Mouse (Mus musculus): ENCODE measurements around the gene Uimc1. TPM values are rescaled to one million over a fixed set of nuclear protein-coding genes. Genes with fewer than 3 reads are reported as not detected.

Gene Uimc1
- polyA plus RNA-seq, 1 experiment from 2014 or later = 26.3 TPM

- Histone ChIP-seq H3K9me3 (no peaks in the 10 kb centered on the region), H3K36me3 (no peaks in the 10 kb centered on the region), H3K4me3 (no peak overlapping the region), H3K27me3 (no peaks in the 10 kb centered on the region), H3K4me1 (peaks cover 5% of the 10 kb centered on the region), H3K27ac (no peak overlapping the region), H3K4me2 (no peak overlapping the region), H3K9ac (no peak overlapping the region)
- ATAC-seq (ENCODE audit: borderline replicate concordance, extremely low read depth, low FRiP score, low TSS enrichment) = no peak
- WGBS = 74% methylated on average over 9 of the region's 9 CpGs
Observed at GRCm38 (mm10) chr13:54987405-54987804, 112.7 kb downstream of the Uimc1 start.

- ATAC-seq (ENCODE audit: borderline replicate concordance, extremely low read depth, low FRiP score, low TSS enrichment) = no peak
- H3K9me3 ChIP-seq = no peaks in the 10 kb centered on the region
- WGBS = 45% methylated on average over 2 of the region's 2 CpGs
Observed at GRCm38 (mm10) chr13:54983614-54984013, 116.5 kb downstream of the Uimc1 start.

GRCm38 (mm10) chr13:54983001-54983400 lies 117.1 kb downstream of the Uimc1 start:
- Histone ChIP-seq H3K36me3 (no peaks in the 10 kb centered on the region), H3K4me1 (peaks cover 11% of the 10 kb centered on the region), H3K27me3 (no peaks in the 10 kb centered on the region), H3K4me3 (no peak overlapping the region), H3K9ac (no peak overlapping the region), H3K9me3 (no peaks in the 10 kb centered on the region), H3K4me2 (no peak overlapping the region), H3K27ac (no peak overlapping the region)
- 58% methylated on average over 8 of the region's 8 CpGs for WGBS
- ATAC-seq (ENCODE audit: borderline replicate concordance, extremely low read depth, low FRiP score, low TSS enrichment) = no peak

More at GRCm38 (mm10) chr13:54983614-54984013, 116.5 kb downstream of the Uimc1 start:
- Histone ChIP-seq H3K4me2 (no peak overlapping the region), H3K27ac (no peak overlapping the region), H3K4me3 (no peak overlapping the region), H3K36me3 (no peaks in the 10 kb centered on the region), H3K27me3 (no peaks in the 10 kb centered on the region), H3K9ac (no peak overlapping the region), H3K4me1 (peaks cover 11% of the 10 kb centered on the region)

- no peaks in the 10 kb centered on the region for H3K36me3 ChIP-seq
- H3K27ac ChIP-seq = no peak overlapping the region
- H3K27me3 ChIP-seq = no peaks in the 10 kb centered on the region
- H3K9ac ChIP-seq = no peak overlapping the region
- 68% methylated on average over 12 of the region's 12 CpGs for WGBS
- 0 out of 2 replicates have a peak, but pooled peaks cover 6% of the 10 kb centered on the region for H3K4me1 ChIP-seq
- H3K4me2 ChIP-seq = no peak overlapping the region
- ATAC-seq (ENCODE audit: borderline replicate concordance, extremely low read depth, low FRiP score, low TSS enrichment) = no peak
- no peaks in the 10 kb centered on the region for H3K9me3 ChIP-seq
- no peak overlapping the region for H3K4me3 ChIP-seq
Observed at GRCm38 (mm10) chr13:54980957-54981356, 119.1 kb downstream of the Uimc1 start.

GRCm38 (mm10) chr13:54978804-54979203 lies 121.3 kb downstream of the Uimc1 start:
- H3K9ac ChIP-seq = no peak overlapping the region
- no peak overlapping the region for H3K27ac ChIP-seq
- H3K4me1 ChIP-seq = 0 out of 2 replicates have a peak, but pooled peaks cover 6% of the 10 kb centered on the region
- H3K27me3 ChIP-seq = no peaks in the 10 kb centered on the region
- H3K4me2 ChIP-seq = no peak overlapping the region
- H3K4me3 ChIP-seq = no peak overlapping the region
- H3K36me3 ChIP-seq = no peaks in the 10 kb centered on the region
- no peak for ATAC-seq (ENCODE audit: borderline replicate concordance, extremely low read depth, low FRiP score, low TSS enrichment)
- 49% methylated on average over 8 of the region's 8 CpGs for WGBS
- H3K9me3 ChIP-seq = no peaks in the 10 kb centered on the region

Other genes starting within 250 kb of the Uimc1 start
- gene Unc5a, start 150.9 kb downstream of the Uimc1 start, polyA plus RNA-seq (2015; fragmentation: Nextera tagmentation; extraction: Ambion mirVana) = 4.2 and 5.0 TPM in 2 replicates
- 1.0 and 1.2 TPM in 2 replicates for gene Hk3, start 78.9 kb downstream of the Uimc1 start, polyA plus RNA-seq (2015; fragmentation: Nextera tagmentation; extraction: Ambion mirVana)
- gene Zfp346, start 5.0 kb upstream of the Uimc1 start, polyA plus RNA-seq (2015; fragmentation: Nextera tagmentation; extraction: Ambion mirVana) = 19.5 and 20.1 TPM in 2 replicates
- gene Gm17617, start 33.2 kb upstream of the Uimc1 start, polyA plus RNA-seq (2015; fragmentation: Nextera tagmentation; extraction: Ambion mirVana) = not detected in 2 replicates
- 19.9 and 20.2 TPM in 2 replicates for gene Fgfr4, start 52.3 kb upstream of the Uimc1 start, polyA plus RNA-seq (2015; fragmentation: Nextera tagmentation; extraction: Ambion mirVana)
- gene Nsd1, start 109.5 kb upstream of the Uimc1 start, polyA plus RNA-seq (2015; fragmentation: Nextera tagmentation; extraction: Ambion mirVana) = 61.0 and 61.7 TPM in 2 replicates
- gene Prelid1, start 220.2 kb upstream of the Uimc1 start, polyA plus RNA-seq (2015; fragmentation: Nextera tagmentation; extraction: Ambion mirVana) = 489 and 499 TPM in 2 replicates
- 83.7 and 87.6 TPM in 2 replicates for gene Rab24, start 221.6 kb upstream of the Uimc1 start, polyA plus RNA-seq (2015; fragmentation: Nextera tagmentation; extraction: Ambion mirVana)
- gene Mxd3, start 229.5 kb upstream of the Uimc1 start, polyA plus RNA-seq (2015; fragmentation: Nextera tagmentation; extraction: Ambion mirVana) = 47.2 and 47.5 TPM in 2 replicates

All from lung, embryonic 15.5 days (tissue).